Mouse (Mus musculus): ENCODE results near the gene Lrrc42.

DNA sequence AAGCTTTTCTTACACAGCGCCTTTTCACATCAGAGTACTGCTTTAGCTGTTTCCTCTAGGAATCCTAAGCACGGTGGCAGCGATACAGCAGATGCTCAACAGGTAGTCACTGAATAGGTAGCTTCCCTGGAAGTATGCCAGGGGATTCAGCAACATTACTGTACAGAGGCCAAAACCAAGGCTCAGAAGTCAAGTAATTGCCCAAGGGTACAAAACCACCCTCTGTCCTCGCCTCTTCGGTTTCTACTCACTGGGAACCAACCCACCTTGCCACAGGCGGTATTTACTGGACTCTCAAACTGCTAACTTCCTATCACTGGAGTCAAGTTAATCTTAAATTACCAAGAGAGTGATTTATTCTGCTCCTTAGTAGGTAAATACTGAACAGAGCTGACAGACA lies 13.1 kb downstream of the Lrrc42 start:
- TF ChIP-seq CTCF (IDR thresholded peaks at IDR 0.05; ENCODE audit: control insufficient read depth, insufficient read depth, insufficient replicate concordance, low read depth, low read length) = no peak
- TF ChIP-seq POLR2A (IDR thresholded peaks at IDR 0.05; ENCODE audit: control insufficient read depth, low read depth, low read length) = no peak
